Mouse (Mus musculus) midbrain, postnatal 0 days (tissue): ENCODE data around the gene Kcnj14. TPM values are rescaled to one million over a fixed set of nuclear protein-coding genes. Genes with fewer than 3 reads are reported as not detected.

Source experiments
- ATAC-seq: fragments of 200-750 bp; cut with Nextera tagmentation; 2 replicates; pipeline ENCODE4 v1.8.0; 2017; ENCODE audit warnings: moderate number of reproducible peaks, mild to moderate bottlenecking, moderate TSS enrichment, moderate library complexity; ENCODE audit not compliant: low FRiP score
- DNase-seq: peaks from one replicate; pipeline ENCODE4 v3.0.0-alpha.2; 2015; ENCODE audit warnings: low spot score
- H3K27ac ChIP-seq: fragments of 300-500 bp; sonication (generic); 2 replicates; pipeline ENCODE4 v1.5.1; 2014; ENCODE audit warnings: low read depth, mild to moderate bottlenecking, low read length, mixed read lengths
- H3K27me3 ChIP-seq: fragments of 300-500 bp; sonication (generic); 2 replicates; pipeline ENCODE4 v1.6.1; 2014; ENCODE audit warnings: low read length, control low read depth, mixed read lengths; ENCODE audit not compliant: insufficient read depth
- H3K36me3 ChIP-seq: fragments of 300-500 bp; sonication (generic); 2 replicates; pipeline ENCODE4 v1.6.1; 2014; ENCODE audit warnings: low read length, control low read depth, mixed read lengths; ENCODE audit not compliant: insufficient read depth
- H3K4me1 ChIP-seq: fragments of 300-500 bp; sonication (generic); 2 replicates; pipeline ENCODE4 v1.6.1; 2014; ENCODE audit warnings: mild to moderate bottlenecking, control low read depth, antibody characterized with exemption, low read length, mixed read lengths; ENCODE audit not compliant: insufficient read depth
- H3K4me2 ChIP-seq: fragments of 300-500 bp; sonication (generic); 2 replicates; pipeline ENCODE4 v1.6.1; 2014; ENCODE audit warnings: low read depth, mild to moderate bottlenecking, low read length, mixed read lengths; ENCODE audit not compliant: poor library complexity, severe bottlenecking
- H3K4me3 ChIP-seq: fragments of 300-500 bp; sonication (generic); 2 replicates; pipeline ENCODE4 v1.5.1; 2014; ENCODE audit warnings: low read depth, mild to moderate bottlenecking, low read length, moderate library complexity
- H3K9ac ChIP-seq: fragments of 300-500 bp; sonication (generic); replicated peaks from 2 replicates; pipeline ENCODE4 v1.6.1; 2014; ENCODE audit warnings: mild to moderate bottlenecking, low read length, moderate library complexity, mixed read lengths; ENCODE audit not compliant: poor library complexity, severe bottlenecking
- H3K9me3 ChIP-seq: fragments of 300-500 bp; sonication (generic); 2 replicates; pipeline ENCODE4 v1.6.1; 2016; ENCODE audit warnings: low read length, control low read depth
- CTCF ChIP-seq: IDR thresholded peaks from 2 replicates; pipeline ENCODE4 v1.5.1; 2016; ENCODE audit warnings: antibody characterized with exemption, mild to moderate bottlenecking
- WGBS: fragments of 180-500 bp; shearing (Covaris S2); extraction: QIAGEN DNeasy Blood & Tissue Kit; methylation state at CpG from one replicate; pipeline ENCODE4 v1.1.7; 2014; 5-methylcytosine and 5-hydroxymethylcytosine counted together
- polyA plus RNA-seq: library from polyadenylated mRNA; unstranded; fragments of >200 nt; fragmentation: Nextera tagmentation; extraction: Ambion mirVana; gene quantifications from 2 replicates; pipeline ENCODE4 v1.2.1, GENCODE M21; 2015
- total RNA-seq: library from RNA; depleted of rRNA; stranded (reverse); fragments of >200 nt; gene quantifications from 2 replicates; pipeline ENCODE4 v1.2.3, GENCODE M21; 2014; rRNA removed

Gene Kcnj14
- total RNA-seq (0.71 and 2.1 TPM in 2 replicates), polyA plus RNA-seq (1.5 TPM in 2 replicates)

DNA sequence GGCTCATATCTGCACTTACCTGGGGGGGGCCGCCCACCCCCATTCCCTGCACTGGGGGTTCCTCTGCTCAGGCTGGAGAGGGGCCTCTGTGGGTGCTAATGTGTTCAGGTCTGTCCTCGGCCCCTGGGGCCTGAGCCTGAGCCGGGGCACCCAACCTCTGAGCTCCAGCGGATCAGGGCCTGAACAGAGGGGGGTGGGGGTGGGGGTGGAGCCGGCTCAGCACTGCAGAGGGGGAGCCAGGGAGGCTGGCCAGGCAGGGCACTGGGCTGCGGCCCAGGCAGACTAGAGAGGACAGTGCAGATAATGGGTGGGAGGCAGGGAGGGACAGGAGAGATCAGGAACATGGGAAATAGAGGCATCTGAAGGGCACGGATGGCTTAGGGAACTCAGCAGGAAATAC lies at the start of gene Kcnj14:
TSS of gene Kcnj14 (minus strand) at position 185 of the 400 bp plus-strand sequence.
- no peaks in the 10 kb centered on the region; the same call in 1 of the 2 replicates for H3K4me1 ChIP-seq
- DNase-seq = no peak
- WGBS = 66% methylated on average over 7 of the region's 7 CpGs
- no peaks in the 10 kb centered on the region for H3K9me3 ChIP-seq
- H3K9ac ChIP-seq = 0 out of 2 replicates have a peak within 1 kb of the TSS, but pooled peaks have one; percentile 4
- peaks cover 50% of the 10 kb centered on the region for H3K36me3 ChIP-seq
- no peaks in the 10 kb centered on the region for H3K27me3 ChIP-seq
- H3K27ac ChIP-seq = no peak within 1 kb of the TSS
- ATAC-seq = no peak
- no peak for TF ChIP-seq CTCF
- no peak within 1 kb of the TSS for H3K4me3 ChIP-seq
- H3K4me2 ChIP-seq = no peak within 1 kb of the TSS

DNA sequence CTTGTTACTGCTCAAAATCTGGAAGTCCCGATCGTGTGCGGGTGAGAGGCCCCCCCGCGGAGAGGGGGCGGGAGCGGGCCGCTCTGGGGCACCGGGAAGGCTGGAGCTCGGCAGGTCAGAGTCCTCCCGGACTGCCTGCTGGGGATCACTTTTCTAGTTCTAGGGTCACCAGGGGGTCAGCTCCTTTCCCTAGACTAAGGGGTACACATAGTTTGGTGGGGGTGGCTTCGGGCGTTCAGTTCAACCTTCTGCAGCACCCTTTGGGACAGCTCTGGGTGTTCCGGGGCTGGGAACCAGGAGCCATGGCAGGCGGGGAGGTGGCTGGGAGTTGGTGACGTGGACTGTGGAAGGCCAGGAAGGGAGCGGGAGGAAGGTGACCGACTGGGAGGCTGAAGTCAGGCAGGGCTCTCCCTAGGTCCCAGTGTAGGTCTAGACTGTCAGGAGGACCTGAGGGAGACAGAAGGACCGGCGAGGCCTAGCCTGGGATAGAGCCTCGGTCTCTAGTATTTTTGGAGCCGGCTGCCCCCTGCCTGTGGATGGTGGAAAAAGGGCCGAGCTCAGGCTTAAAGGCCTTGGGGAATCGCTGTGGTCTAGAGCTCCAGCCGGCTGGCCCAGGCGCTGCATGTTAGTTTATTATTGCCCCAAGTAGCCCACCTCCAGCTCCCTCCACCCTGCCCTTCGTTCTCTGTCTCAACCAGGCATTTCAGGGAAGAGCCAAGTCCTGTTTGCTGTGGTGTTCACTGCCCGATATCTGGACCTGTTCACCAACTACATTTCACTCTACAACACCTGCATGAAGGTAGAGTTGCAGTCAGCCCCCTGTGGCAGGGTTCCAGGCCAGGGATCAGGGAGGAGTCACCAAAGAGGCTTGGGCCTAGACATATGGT lies 48.7 kb upstream of the Kcnj14 start:
- DNase-seq (peak; percentile 70), ATAC-seq (peak; percentile 21; the same call in 1 of the 2 replicates)
- H3K4me2 ChIP-seq = peak overlapping the region; percentile 77
- peak; percentile 54 for TF ChIP-seq CTCF
- peaks cover 10% of the 10 kb centered on the region; the same call in 1 of the 2 replicates for H3K4me1 ChIP-seq
- peak overlapping the region; percentile 78 for H3K4me3 ChIP-seq
- no peaks in the 10 kb centered on the region for H3K9me3 ChIP-seq
- H3K9ac ChIP-seq = peak overlapping the region; percentile 93
- H3K27me3 ChIP-seq = no peaks in the 10 kb centered on the region
- peaks cover 24% of the 10 kb centered on the region for H3K36me3 ChIP-seq
- 3% methylated on average over 28 of the region's 28 CpGs for WGBS
- H3K27ac ChIP-seq = peak overlapping the region; percentile 85

DNA sequence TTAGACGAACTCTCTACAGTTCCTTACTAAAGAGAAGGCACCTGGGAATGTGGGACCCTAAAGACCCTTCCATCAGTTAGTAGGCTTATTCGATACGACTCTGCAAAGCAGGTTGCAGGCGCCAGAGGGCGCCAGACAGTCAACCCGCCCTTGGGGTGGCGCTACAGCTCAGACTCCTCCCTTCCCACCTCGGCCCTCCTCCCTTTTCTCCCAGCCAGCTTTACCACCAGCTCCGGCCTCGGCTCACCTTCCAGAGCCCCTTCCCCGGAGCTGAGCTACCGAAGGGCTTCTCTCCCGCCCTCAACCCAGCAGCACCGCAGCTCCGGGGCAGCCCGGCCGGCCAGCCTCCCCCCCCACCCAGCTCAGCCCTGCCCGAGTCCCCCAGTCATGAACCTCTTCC lies 48.0 kb upstream of the Kcnj14 start, which contains the start of gene Kdelr1:
TSS of gene Kdelr1 (plus strand) at position 149 of the 400 bp plus-strand sequence.
- H3K27me3 ChIP-seq = no peaks in the 10 kb centered on the region
- peak; percentile 44; the same call in 1 of the 2 replicates for ATAC-seq
- under 1% methylated on average over 18 of the region's 18 CpGs for WGBS

DNA sequence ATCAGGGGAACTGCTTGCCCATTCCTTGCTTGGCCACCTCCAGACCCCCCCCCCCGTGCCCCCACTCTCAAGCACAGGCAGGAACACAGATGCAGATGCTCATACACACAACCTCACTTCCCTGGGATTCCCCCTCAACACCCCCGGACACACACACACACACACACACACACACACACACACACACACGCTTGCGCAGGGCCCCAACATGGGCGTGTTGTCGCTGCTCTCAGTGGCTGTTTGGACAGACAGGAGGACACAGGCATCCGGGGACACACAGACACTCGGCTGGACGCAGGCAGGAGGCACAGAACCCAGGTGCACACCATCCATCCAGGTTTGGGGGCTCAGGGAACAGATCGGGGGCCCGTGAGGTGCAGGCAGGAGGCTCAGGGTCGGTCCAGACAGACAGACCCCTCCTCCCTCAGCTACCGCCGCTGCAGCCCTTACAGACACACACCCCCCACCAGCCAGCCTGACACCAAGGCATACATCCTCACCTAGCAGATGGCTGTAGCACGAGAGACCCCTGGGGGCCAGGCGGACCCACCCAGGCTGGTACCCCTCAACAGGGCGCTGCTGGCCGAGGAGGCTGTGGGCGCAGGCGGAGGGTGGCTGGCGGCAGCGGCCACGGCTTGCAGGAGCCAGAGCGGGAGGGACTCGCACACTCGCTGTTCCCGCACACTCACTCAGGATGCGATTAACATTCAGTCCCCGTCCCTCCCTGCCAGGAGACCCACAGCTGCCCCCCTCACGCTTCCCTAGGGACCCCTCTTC lies 45.9 kb upstream of the Kcnj14 start:
- peak overlapping the region; percentile 70 for H3K27ac ChIP-seq
- peak overlapping the region; percentile 91 for H3K9ac ChIP-seq
- peaks cover 6% of the 10 kb centered on the region for H3K36me3 ChIP-seq
- peak overlapping the region; percentile 71 for H3K4me3 ChIP-seq
- ATAC-seq = no peak
- H3K27me3 ChIP-seq = no peaks in the 10 kb centered on the region
- no peaks in the 10 kb centered on the region for H3K9me3 ChIP-seq
- H3K4me2 ChIP-seq = peak overlapping the region; percentile 88
- WGBS = 1% methylated on average over 30 of the region's 30 CpGs
- peak; percentile 12; the same call in 1 of the 2 replicates for TF ChIP-seq CTCF
- H3K4me1 ChIP-seq = peaks cover 22% of the 10 kb centered on the region
- DNase-seq = peak; percentile 48

More for the DNA sequence above, 48.0 kb upstream of the Kcnj14 start, which contains the start of gene Kdelr1:
- DNase-seq = peak; percentile 95
- TF ChIP-seq CTCF = peak; percentile 96
- Histone ChIP-seq H3K9ac (peak within 1 kb of the TSS; percentile 93), H3K27ac (peak within 1 kb of the TSS; percentile 85), H3K4me2 (peak within 1 kb of the TSS; percentile 88), H3K4me3 (peak within 1 kb of the TSS; percentile 78), H3K36me3 (peaks cover 24% of the 10 kb centered on the region), H3K4me1 (peaks cover 17% of the 10 kb centered on the region), H3K9me3 (no peaks in the 10 kb centered on the region)

DNA sequence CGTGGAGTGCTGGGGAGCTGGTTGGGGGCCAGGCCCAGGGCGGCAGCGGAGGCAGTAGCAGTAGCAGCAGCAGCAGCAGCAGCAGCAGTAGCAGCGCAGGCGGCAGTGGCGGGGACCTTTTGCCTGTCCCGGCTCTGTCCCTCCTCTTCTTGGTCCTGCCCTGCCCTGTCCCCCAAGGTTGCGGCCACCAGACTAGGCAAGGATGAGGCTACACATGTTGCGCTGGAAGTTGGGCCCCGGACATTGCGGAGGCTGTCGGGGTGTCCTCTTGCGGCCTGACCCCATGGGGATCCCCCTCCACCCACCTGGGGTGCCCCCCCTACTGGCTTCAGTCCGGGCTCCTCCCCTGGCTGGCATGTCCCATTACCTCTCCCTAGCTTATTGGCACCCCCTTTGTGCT lies 45.2 kb upstream of the Kcnj14 start:
- H3K9me3 ChIP-seq = no peaks in the 10 kb centered on the region
- ATAC-seq (no peak), DNase-seq (no peak)
- peak overlapping the region; percentile 70 for H3K27ac ChIP-seq
- H3K27me3 ChIP-seq = no peaks in the 10 kb centered on the region
- WGBS = 3% methylated on average over 10 of the region's 14 CpGs
- H3K36me3 ChIP-seq = peaks cover 4% of the 10 kb centered on the region; the same call in 1 of the 2 replicates
- peak overlapping the region; percentile 71 for H3K4me3 ChIP-seq
- peaks cover 21% of the 10 kb centered on the region for H3K4me1 ChIP-seq
- peak overlapping the region; percentile 88 for H3K4me2 ChIP-seq
- peak overlapping the region; percentile 91 for H3K9ac ChIP-seq
- no peak for TF ChIP-seq CTCF
